8 mouse cellular contexts compared by ENCODE assay signal in the genomic region with DNA sequence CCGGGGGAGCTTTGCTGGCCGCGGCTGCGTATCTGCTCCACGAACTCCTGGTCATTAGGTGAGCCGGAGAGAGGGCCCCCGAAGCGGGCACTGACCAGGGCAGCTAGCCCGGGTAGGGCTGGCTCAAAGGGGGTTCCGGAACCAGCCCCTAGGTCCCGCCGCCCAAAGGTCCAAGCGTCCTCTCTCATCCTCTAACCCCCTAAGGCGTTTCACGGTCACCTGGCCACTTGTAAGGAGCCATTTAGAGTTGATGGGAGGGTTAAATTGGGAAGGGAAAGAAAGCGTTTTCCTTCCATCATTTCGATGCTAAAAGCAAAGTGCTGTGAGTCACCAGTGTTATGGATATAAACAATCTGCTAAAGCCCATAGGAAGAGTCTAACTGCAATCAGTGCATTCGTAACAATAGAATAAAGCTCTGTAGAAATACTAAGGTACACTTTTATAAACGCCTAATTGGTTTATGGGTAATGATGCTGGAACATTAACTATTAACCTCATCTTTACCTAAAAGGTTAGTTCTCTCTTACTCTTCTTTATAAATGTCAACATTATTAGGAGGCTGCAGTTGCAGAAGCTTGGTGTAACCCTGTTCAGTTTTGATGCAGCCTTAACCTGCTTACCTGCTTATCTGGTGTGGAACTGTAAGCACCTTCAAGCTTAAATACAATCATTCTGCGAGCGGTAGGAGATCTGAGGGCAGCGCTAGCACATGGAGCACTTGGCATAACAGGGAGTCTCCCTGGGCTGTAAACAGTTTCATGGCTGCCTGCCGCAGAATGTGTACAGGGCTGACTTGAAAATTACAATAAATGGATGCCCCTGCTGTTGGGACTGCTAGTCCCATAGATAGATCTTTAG. TPM values are rescaled to one million over a fixed set of nuclear protein-coding genes. Genes with fewer than 3 reads are reported as not detected.
DNase-seq lines count a peak whose midpoint lies in the region; ATAC-seq and TF ChIP-seq lines count a peak whose summit lies in the region.

No protein-coding gene starts in this region.

- H3K36me3 ChIP-seq in embryonic facial prominence, embryonic 10.5 days (replicated peaks) = peaks cover 14% of the 10 kb centered on the region
- no peaks in the 10 kb centered on the region for H3K36me3 ChIP-seq in intestine, embryonic 16.5 days (ENCODE audit: control insufficient read depth, insufficient read depth, low read length)
- H3K36me3 ChIP-seq in neural tube, embryonic 13.5 days = peaks cover 12% of the 10 kb centered on the region

- peak overlapping the region; percentile 92 for H3K9ac ChIP-seq in intestine, embryonic 16.5 days (ENCODE audit: low read depth, low read length)
- H3K9ac ChIP-seq in neural tube, embryonic 13.5 days = peak overlapping the region; percentile 100

- peaks cover 23% of the 10 kb centered on the region for H3K4me1 ChIP-seq in embryonic facial prominence, embryonic 10.5 days
- H3K4me1 ChIP-seq in intestine, embryonic 16.5 days (ENCODE audit: control insufficient read depth, insufficient read depth, low read length) = no peaks in the 10 kb centered on the region
- peaks cover 39% of the 10 kb centered on the region for H3K4me1 ChIP-seq in neural tube, embryonic 13.5 days (replicated peaks)

- WGBS in embryonic facial prominence, embryonic 10.5 days = 18% methylated on average over 23 of the region's 23 CpGs
- WGBS in intestine, embryonic 16.5 days = 7% methylated on average over 23 of the region's 23 CpGs
- 6% methylated on average over 23 of the region's 23 CpGs for WGBS in neural tube, embryonic 13.5 days

- no peaks in the 10 kb centered on the region for H3K9me3 ChIP-seq in embryonic facial prominence, embryonic 10.5 days
- no peaks in the 10 kb centered on the region for H3K9me3 ChIP-seq in intestine, embryonic 16.5 days (ENCODE audit: control insufficient read depth, low read length)
- H3K9me3 ChIP-seq in neural tube, embryonic 13.5 days = no peaks in the 10 kb centered on the region

- DNase-seq in gastrocnemius, adult 2 months = no peak
- no peak for DNase-seq in gastrocnemius, postnatal 4 days (ENCODE audit: low spot score in 2 of 2)
- peak; percentile 45 for DNase-seq in 3T3-L1 (ENCODE audit: low read depth, low spot score)
- DNase-seq in embryonic facial prominence, embryonic 10.5 days (ENCODE audit: low spot score) = no peak
- no peak for DNase-seq in urinary bladder, adult 18-20 months (ENCODE audit: low spot score in 2 of 2)
- DNase-seq in ovary, postnatal 14 days (ENCODE audit: low spot score) = no peak

- intact Hi-C loops in gastrocnemius, adult 2 months (cut with DNase I) = no loop called here

- peak overlapping the region; percentile 54; the same call in 1 of the 2 replicates for H3K27ac ChIP-seq in gastrocnemius, adult 2 months
- H3K27ac ChIP-seq in embryonic facial prominence, embryonic 10.5 days (replicated peaks) = peak overlapping the region; percentile 98
- H3K27ac ChIP-seq in intestine, embryonic 16.5 days (ENCODE audit: low read length) = peak overlapping the region; percentile 82
- H3K27ac ChIP-seq in neural tube, embryonic 13.5 days (replicated peaks) = peak overlapping the region; percentile 98

- no peak for TF ChIP-seq CTCF in gastrocnemius, adult 2 months (IDR thresholded peaks at IDR 0.05)

- peak; percentile 53 for ATAC-seq in intestine, embryonic 16.5 days
- ATAC-seq in neural tube, embryonic 13.5 days (ENCODE audit: low read depth) = peak; percentile 46

- H3K4me2 ChIP-seq in intestine, embryonic 16.5 days (ENCODE audit: low read depth, low read length) = peak overlapping the region; percentile 86
- H3K4me2 ChIP-seq in neural tube, embryonic 13.5 days = peak overlapping the region; percentile 75

- H3K4me3 ChIP-seq in gastrocnemius, adult 2 months = peak overlapping the region; percentile 82
- H3K4me3 ChIP-seq in embryonic facial prominence, embryonic 10.5 days = peak overlapping the region; percentile 84
- peak overlapping the region; percentile 79 for H3K4me3 ChIP-seq in intestine, embryonic 16.5 days (ENCODE audit: low read length)
- peak overlapping the region; percentile 86 for H3K4me3 ChIP-seq in neural tube, embryonic 13.5 days

- H3K27me3 ChIP-seq in embryonic facial prominence, embryonic 10.5 days (replicated peaks; ENCODE audit: low read depth, poor library complexity, severe bottlenecking) = peaks cover 7% of the 10 kb centered on the region
- H3K27me3 ChIP-seq in intestine, embryonic 16.5 days (replicated peaks; ENCODE audit: control insufficient read depth, insufficient read depth, low read length) = no peaks in the 10 kb centered on the region
- no peaks in the 10 kb centered on the region for H3K27me3 ChIP-seq in neural tube, embryonic 13.5 days

RNA-seq across cellular contexts. Expression of a gene that starts 0.9 kb away (rescaled TPM):
- total RNA-seq in gastrocnemius, adult 2 months (2021) = under 1 TPM; 0.89 to 0.98 TPM
- 1 to 10 TPM; 6.4 to 6.7 TPM for total RNA-seq in gastrocnemius, postnatal 4 days (2021)
- polyA plus RNA-seq in embryonic facial prominence, embryonic 10.5 days (2016; fragmentation: Nextera tagmentation; extraction: Ambion mirVana) = 11.6 TPM in 2 replicates
- 2.5 and 3.2 TPM in 2 replicates for polyA plus RNA-seq in intestine, embryonic 16.5 days (2015; fragmentation: Nextera tagmentation; extraction: Ambion mirVana)
- 19.6 and 20.3 TPM in 2 replicates for polyA plus RNA-seq in neural tube, embryonic 13.5 days (2015; fragmentation: Nextera tagmentation; extraction: Ambion mirVana)

RNA-seq across cellular contexts. Expression of a gene that starts 52.5 kb away (rescaled TPM):
- total RNA-seq in gastrocnemius, adult 2 months (2021) = 10 to 100 TPM; 12.3 to 22.2 TPM
- total RNA-seq in gastrocnemius, postnatal 4 days (2021) = 10 to 100 TPM; 11.4 to 12.3 TPM
- polyA plus RNA-seq in embryonic facial prominence, embryonic 10.5 days (2016; fragmentation: Nextera tagmentation; extraction: Ambion mirVana) = 12.2 TPM in 2 replicates
- 17.3 and 19.1 TPM in 2 replicates for polyA plus RNA-seq in intestine, embryonic 16.5 days (2015; fragmentation: Nextera tagmentation; extraction: Ambion mirVana)
- polyA plus RNA-seq in neural tube, embryonic 13.5 days (2015; fragmentation: Nextera tagmentation; extraction: Ambion mirVana) = 12.3 and 13.4 TPM in 2 replicates
